Mouse (Mus musculus) intestine, embryonic 16.5 days (tissue): ENCODE data around the gene Pnrc1. TPM values are rescaled to one million over a fixed set of nuclear protein-coding genes. Genes with fewer than 3 reads are reported as not detected.

ENCODE experiments used
- polyA plus RNA-seq: library from polyadenylated mRNA; unstranded; fragments of >200 nt; fragmentation: Nextera tagmentation; extraction: Ambion mirVana; gene quantifications from 2 replicates; pipeline ENCODE4 v1.2.1, GENCODE M21; 2015

Pnrc1 gene
- polyA plus RNA-seq, 1 experiment from 2014 or later = 51.0 TPM

Other genes starting within 250 kb of the Pnrc1 start
- 0.10 and 0.24 TPM in 2 replicates for gene Gabrr2, start 227.2 kb downstream of the Pnrc1 start, polyA plus RNA-seq
- not detected in 2 replicates for gene Gabrr1, start 157.6 kb downstream of the Pnrc1 start, polyA plus RNA-seq
- 0.82 and 0.88 TPM in 2 replicates for gene Pm20d2, start 100.4 kb downstream of the Pnrc1 start, polyA plus RNA-seq
- gene Srsf12, start 81.2 kb downstream of the Pnrc1 start, polyA plus RNA-seq = 4.7 and 5.2 TPM in 2 replicates
- 15.9 and 16.3 TPM in 2 replicates for gene Rngtt, start 20.1 kb upstream of the Pnrc1 start, polyA plus RNA-seq